Mouse (Mus musculus) forebrain, embryonic 14.5 days (tissue): ENCODE data around the gene Rslcan18. TPM values are rescaled to one million over a fixed set of nuclear protein-coding genes. Genes with fewer than 3 reads are reported as not detected.

Experiments
- ATAC-seq: fragments of 200-750 bp; cut with Nextera tagmentation; 2 replicates; pipeline ENCODE4 v1.8.0; 2017; ENCODE audit warnings: mild to moderate bottlenecking, moderate library complexity
- DNase-seq: peaks from one replicate; pipeline ENCODE4 v3.0.0-alpha.2; 2015; ENCODE audit warnings: low spot score
- H3K27ac ChIP-seq: fragments of 300-500 bp; sonication (generic); 2 replicates; pipeline ENCODE4 v1.5.1; 2014; ENCODE audit warnings: low read depth, mild to moderate bottlenecking, control low read depth, low read length, moderate library complexity
- H3K27me3 ChIP-seq: fragments of 300-500 bp; sonication (generic); replicated peaks from 2 replicates; pipeline ENCODE4 v1.6.1; 2014; ENCODE audit warnings: low read length, control low read depth, mixed read lengths; ENCODE audit not compliant: control insufficient read depth, insufficient read depth
- H3K36me3 ChIP-seq: fragments of 300-500 bp; sonication (generic); 2 replicates; pipeline ENCODE4 v1.6.1; 2014; ENCODE audit warnings: low read length, control low read depth; ENCODE audit not compliant: control insufficient read depth, insufficient read depth
- H3K4me1 ChIP-seq: fragments of 300-500 bp; sonication (generic); 2 replicates; pipeline ENCODE4 v1.6.1; 2014; ENCODE audit warnings: antibody characterized with exemption, low read length, control low read depth; ENCODE audit not compliant: control insufficient read depth, insufficient read depth
- H3K4me2 ChIP-seq: fragments of 300-500 bp; sonication (generic); 2 replicates; pipeline ENCODE4 v1.6.1; 2014; ENCODE audit warnings: mild to moderate bottlenecking, control low read depth, low read length
- H3K4me3 ChIP-seq: fragments of 300-500 bp; sonication (generic); 2 replicates; pipeline ENCODE4 v1.5.1; 2014; ENCODE audit warnings: low read depth, low read length, control low read depth
- H3K9ac ChIP-seq: fragments of 300-500 bp; sonication (generic); 2 replicates; pipeline ENCODE4 v1.6.1; 2014; ENCODE audit warnings: mild to moderate bottlenecking, low read length, control low read depth, moderate library complexity
- H3K9me3 ChIP-seq: fragments of 300-500 bp; sonication (generic); replicated peaks from 2 replicates; pipeline ENCODE4 v1.6.1; 2016; ENCODE audit warnings: low read length, control low read depth, mixed read lengths; ENCODE audit not compliant: control insufficient read depth
- WGBS: fragments of 180-500 bp; shearing (Covaris S2); extraction: QIAGEN DNeasy Blood & Tissue Kit; methylation state at CpG from one replicate; pipeline ENCODE4 v1.1.7; 2014; 5-methylcytosine and 5-hydroxymethylcytosine counted together
- polyA plus RNA-seq: library from polyadenylated mRNA; unstranded; fragments of >200 nt; fragmentation: Nextera tagmentation; extraction: Ambion mirVana; gene quantifications from 2 replicates; pipeline ENCODE4 v1.2.1, GENCODE M21; 2014

Gene Rslcan18
- polyA plus RNA-seq, 1 experiment from 2014 or later, result not detected

DNA sequence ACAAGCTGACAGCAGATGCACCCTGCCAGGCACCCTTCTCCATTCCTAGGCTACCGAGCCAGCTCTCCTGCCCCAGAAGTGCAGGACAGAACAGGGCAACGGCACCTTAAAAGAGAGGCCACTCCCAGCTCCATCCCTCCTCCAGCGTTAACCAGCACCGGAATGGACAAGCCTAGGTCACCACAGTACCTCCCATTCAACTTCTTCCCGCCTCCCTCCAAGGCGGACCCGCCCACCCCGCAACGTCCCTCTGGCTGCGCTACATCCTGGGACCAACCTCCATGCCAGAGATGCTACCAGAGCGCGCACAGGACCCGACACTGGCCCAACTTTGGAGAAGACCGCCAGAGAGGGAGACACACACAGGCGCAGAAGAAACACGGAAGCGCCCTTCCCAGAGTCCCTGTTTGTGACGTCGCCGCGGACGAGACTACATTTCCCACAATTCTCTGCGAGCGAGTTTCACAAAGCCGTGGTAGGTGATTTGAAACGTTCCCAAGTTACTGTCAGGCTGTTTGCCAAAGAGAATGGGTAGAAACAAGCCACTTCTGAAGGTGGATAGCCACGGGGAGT lies 55.2 kb downstream of the Rslcan18 start, which contains the start of gene Zfp712:
Gene Zfp712 (minus strand): TSS at position 385 of the 573 bp plus-strand sequence.
- peak within 1 kb of the TSS; percentile 75 for H3K9ac ChIP-seq
- 0 out of 2 replicates have a peak, but pooled peaks cover 6% of the 10 kb centered on the region for H3K4me1 ChIP-seq
- peak; percentile 94 for ATAC-seq
- WGBS, result under 1% methylated on average over 27 of the region's 27 CpGs
- peak; percentile 98 for DNase-seq
- no peaks in the 10 kb centered on the region for H3K27me3 ChIP-seq
- H3K36me3 ChIP-seq, result no peaks in the 10 kb centered on the region
- H3K27ac ChIP-seq, result peak within 1 kb of the TSS; percentile 74
- peak within 1 kb of the TSS; percentile 57 for H3K4me2 ChIP-seq
- H3K4me3 ChIP-seq, result peak within 1 kb of the TSS; percentile 62
- H3K9me3 ChIP-seq, result peaks cover 13% of the 10 kb centered on the region

DNA sequence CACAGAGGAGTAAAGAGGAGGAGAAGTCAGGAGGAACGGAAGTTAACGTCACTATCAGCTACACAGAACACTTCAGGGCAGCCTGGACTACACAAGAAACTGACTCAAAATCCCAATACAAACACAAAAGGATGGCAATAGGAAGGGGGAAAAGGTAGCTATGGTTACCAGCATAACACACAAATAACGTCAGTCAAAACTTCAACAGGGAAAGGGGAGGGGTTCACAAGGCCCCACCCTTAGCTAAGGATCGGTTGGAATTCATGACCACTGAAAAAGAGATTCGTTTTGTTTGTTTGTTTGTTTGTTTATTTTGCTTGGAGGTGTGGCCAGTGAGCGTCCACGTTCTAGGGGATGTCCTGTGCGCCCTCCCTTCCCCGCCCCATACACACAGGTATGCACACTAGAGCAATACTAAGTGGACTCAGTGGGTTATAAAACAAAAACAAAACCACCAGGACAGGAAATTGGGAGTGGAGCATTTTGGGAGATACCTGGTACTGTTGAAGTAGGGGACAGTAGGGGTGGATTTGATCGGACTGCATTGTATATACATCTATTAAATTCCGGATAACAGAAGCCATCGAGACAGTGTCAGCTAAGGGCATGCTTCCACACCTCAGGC lies 55.8 kb downstream of the Rslcan18 start:
- H3K36me3 ChIP-seq, result no peaks in the 10 kb centered on the region
- peak overlapping the region; percentile 62 for H3K4me3 ChIP-seq
- H3K9ac ChIP-seq, result peak overlapping the region; percentile 75
- ATAC-seq (peak; percentile 48; the same call in 1 of the 2 replicates), DNase-seq (no peak)
- peak overlapping the region; percentile 74 for H3K27ac ChIP-seq
- H3K4me1 ChIP-seq, result 0 out of 2 replicates have a peak, but pooled peaks cover 6% of the 10 kb centered on the region
- no peaks in the 10 kb centered on the region for H3K27me3 ChIP-seq
- WGBS, result 5% methylated on average over 12 of the region's 12 CpGs
- H3K9me3 ChIP-seq, result peaks cover 14% of the 10 kb centered on the region
- H3K4me2 ChIP-seq, result peak overlapping the region; percentile 57

Other genes starting within 250 kb of the Rslcan18 start
- 2.4 and 3.0 TPM in 2 replicates for gene Gm10767, start 211.3 kb downstream of the Rslcan18 start, polyA plus RNA-seq
- 9.6 and 10.1 TPM in 2 replicates for gene Zfp712, start 55.1 kb downstream of the Rslcan18 start, polyA plus RNA-seq
- gene Zfp708, start 18.3 kb downstream of the Rslcan18 start, polyA plus RNA-seq, result 13.7 and 14.2 TPM in 2 replicates
- gene Gm28557, start 7.7 kb downstream of the Rslcan18 start, polyA plus RNA-seq, result 1.6 and 2.2 TPM in 2 replicates
- 3.9 and 4.8 TPM in 2 replicates for gene Zfp759, start 5.4 kb upstream of the Rslcan18 start, polyA plus RNA-seq
- gene Rsl1, start 56.9 kb upstream of the Rslcan18 start, polyA plus RNA-seq, result 6.1 and 6.7 TPM in 2 replicates
- gene Zfp455, start 78.2 kb upstream of the Rslcan18 start, polyA plus RNA-seq, result 1.1 and 2.7 TPM in 2 replicates
- gene Zfp458, start 162.2 kb upstream of the Rslcan18 start, polyA plus RNA-seq, result 4.4 and 6.5 TPM in 2 replicates
- 0.34 and 1.1 TPM in 2 replicates for gene Zfp457, start 190.2 kb upstream of the Rslcan18 start, polyA plus RNA-seq
- 2.0 and 2.1 TPM in 2 replicates for gene Zfp595, start 216.3 kb upstream of the Rslcan18 start, polyA plus RNA-seq
- gene Gm28044, start 244.3 kb upstream of the Rslcan18 start, polyA plus RNA-seq, result 0.67 TPM in 1 of 2 replicates, not detected in the other
- 0.88 TPM in 2 replicates for gene Zfp953, start 244.3 kb upstream of the Rslcan18 start, polyA plus RNA-seq